Mouse (Mus musculus): Measurements from ENCODE around the gene Olfr90. TPM values are rescaled to one million over a fixed set of nuclear protein-coding genes. Genes with fewer than 3 reads are reported as not detected.
"Not testable (repeated sequence)": the region's sequence is repeated elsewhere in the genome, so short reads cannot be mapped to it uniquely, and the experiment has no call there.

Olfr90 gene
- not detected for total RNA-seq (2021)
- long read RNA-seq, experiment 1, result 0 reads
- long read RNA-seq, experiment 2, result 0 reads

DNA sequence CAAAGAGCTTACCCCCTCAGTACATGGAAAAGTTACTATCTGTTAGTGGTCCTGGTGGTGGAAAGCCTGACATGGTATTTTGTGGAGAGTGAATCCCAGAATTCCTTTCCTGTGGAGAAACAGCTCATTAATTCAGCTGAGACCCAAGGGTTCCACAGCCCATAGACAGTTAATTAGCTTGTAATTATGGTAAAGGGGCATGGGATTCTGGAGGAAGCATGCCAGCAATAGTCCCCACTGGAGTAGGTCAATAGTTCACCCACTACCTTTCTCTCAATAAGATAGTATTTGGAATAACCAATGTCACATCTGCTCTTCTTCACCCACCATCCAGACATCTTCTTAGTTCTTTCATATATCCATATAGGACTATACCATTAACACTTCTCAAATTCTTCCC, at the start of gene Olfr90:
Olfr90 (minus strand) TSS at position 101 of the 400 bp plus-strand sequence.
- no peak for DNase-seq (ENCODE audit: low spot score in 2 of 2)

DNA sequence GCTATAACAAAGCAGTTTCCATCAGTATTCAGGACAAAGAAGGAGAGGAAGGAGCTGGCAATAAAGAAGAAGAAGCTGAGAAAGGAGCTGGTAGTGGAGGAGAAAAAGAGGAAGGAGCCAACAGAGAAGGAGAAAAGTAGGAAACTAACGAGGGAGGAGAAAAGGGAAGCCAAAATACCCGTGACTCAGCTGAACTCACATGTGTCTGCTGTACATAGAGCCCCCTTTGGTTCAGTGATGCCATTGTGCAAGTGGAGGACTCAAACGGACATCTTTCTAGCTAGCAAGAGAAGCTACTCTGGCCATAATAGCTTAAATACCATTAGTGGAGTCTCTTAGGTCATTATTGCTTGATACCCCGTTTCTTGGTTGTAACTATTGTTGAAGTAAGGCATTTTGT, 43.1 kb upstream of the Olfr90 start:
- not testable (repeated sequence) for DNase-seq (ENCODE audit: low spot score in 2 of 2)

DNA sequence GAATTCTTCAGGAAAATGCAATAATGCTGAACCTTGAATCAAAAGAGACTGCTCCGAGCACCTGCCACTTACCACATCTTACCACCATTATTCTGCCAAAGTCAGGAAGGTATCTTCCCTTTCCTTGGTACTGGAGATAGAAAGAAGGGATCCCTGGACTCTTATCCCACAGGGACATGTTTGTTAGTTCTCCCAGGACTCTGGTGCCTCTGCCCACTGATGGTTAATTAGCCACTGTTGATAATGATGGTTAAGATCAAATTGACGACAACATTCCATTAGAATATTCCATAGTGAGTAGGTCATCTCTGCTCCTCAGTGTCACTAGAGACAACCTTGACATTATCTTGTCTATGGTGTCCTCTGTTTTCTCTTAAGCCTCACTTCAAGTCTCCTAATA, 31.7 kb upstream of the Olfr90 start, which contains the start of gene Olfr92:
Olfr92 (minus strand) TSS at position 101 of the 400 bp plus-strand sequence.
- no peak for DNase-seq (ENCODE audit: low spot score in 2 of 2)

DNA sequence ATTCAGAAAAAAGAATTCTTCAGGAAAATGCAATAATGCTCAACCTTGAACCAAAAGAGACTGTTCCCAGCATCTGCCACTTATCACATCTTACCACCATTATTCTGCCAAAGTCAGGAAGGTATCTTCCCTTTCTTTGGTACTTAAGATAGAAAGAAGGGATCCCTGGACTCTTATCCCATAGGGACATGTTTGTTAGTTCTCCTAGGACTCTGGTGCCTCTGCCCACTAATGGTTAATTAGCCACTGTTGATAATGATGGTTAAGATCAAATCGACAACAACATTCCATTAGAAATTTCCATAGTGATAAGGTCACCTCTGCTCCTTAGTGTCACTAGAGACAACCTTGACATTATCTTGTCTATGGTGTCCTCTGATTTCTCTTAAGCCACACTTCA, 9.9 kb upstream of the Olfr90 start, which contains the start of gene Olfr91:
Olfr91 (minus strand) TSS at position 101 of the 400 bp plus-strand sequence.
- DNase-seq (ENCODE audit: low spot score in 2 of 2), result no peak

DNA sequence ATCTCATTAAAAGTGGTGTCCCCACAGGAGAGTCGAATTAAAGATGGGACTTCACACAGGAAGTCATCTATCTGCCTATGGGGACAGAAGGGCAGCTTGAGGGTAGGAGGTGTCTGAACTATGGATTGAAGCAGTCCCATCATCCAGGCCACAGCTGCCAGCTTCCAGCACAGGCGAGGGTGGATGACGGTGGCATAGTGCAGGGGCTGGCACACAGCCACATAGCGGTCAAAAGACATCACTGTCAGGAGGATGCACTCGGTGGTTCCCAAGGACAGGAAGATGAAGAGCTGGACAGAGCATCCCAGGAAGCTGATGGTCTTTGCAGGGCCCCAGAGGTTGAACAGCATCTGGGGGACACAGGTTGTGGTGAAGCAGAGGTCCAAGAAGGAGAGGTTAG, 5.0 kb upstream of the Olfr90 start:
- DNase-seq (ENCODE audit: low spot score in 2 of 2), result no peak

DNA sequence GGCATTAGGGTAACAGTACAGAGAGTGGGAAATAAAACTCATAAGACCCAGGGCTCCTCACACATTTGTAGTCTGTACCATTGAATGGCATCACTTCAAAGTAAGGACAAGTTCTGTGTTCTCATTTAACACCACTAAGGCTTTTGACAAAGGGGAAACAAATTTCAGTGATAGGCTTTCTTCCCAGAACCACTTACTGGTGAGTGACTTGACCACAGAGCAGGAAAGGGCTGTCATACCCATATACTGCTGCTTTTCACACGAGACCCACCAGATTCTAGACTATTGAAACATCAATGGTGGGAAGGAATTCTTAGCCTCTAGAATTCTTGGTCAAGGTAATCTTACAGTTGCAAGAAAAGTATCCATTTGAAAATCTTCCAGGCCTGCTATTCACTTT, 3.9 kb upstream of the Olfr90 start:
- no peak for DNase-seq (ENCODE audit: low spot score in 2 of 2)

DNA sequence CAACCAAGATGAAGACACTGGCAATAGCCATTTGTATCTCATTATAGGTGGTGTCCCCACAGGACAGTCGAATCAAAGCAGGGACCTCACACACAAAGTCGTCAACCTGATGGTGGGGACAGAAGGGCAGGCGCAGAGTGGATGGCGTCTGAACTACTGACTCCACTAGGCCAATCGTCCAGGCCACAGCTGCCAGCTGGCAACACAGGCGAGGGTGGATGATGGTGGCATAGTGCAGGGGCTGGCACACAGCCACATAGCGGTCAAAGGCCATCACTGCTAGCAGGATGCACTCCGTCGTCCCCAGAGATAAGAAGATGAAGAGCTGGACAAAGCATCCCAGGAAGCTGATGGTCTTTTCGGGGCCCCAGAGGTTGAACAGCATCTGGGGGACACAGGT, 2.8 kb downstream of the Olfr90 start:
- DNase-seq (ENCODE audit: low spot score in 2 of 2), result no peak

DNA sequence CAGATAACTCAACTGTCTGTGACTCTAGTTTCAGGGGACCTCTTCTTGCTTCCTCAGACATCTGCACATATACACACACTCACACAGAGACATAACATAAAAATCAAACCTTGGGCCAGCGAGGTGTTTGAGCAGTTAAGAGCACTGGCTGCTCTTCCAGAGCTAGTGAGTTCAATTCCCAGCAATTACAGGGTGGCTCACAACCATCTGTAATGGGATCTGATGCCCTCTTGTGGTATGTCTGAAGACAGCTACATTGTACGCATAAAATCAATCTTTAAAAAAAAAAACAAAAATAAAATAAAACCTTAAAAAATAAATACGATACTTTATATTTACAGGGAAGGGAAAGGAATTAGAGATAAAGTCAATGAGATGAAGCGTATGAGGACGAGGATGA, 3.7 kb downstream of the Olfr90 start:
- DNase-seq (ENCODE audit: low spot score in 2 of 2), result no peak

DNA sequence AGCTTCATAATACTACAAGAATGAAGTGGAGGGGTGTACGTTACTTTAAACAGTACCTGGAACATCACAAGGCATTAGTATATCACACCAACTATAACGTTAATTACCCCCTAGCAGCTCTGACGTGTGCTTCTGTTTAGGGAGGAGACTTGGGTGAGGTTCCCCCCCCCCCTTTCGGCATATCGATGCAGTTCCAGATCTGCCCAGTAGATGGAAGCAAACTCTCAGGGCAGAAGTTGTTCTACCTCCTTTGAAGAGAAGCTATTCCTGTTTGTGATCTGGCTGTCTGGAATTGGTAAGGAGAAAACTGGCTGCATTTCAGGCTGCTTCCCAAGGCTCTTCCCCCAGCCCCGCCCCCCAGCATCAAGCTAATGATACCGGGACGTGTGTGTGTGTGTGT, 5.0 kb downstream of the Olfr90 start:
- DNase-seq (ENCODE audit: low spot score in 2 of 2), result peak in 1 of 2 experiments; percentile 70

DNA sequence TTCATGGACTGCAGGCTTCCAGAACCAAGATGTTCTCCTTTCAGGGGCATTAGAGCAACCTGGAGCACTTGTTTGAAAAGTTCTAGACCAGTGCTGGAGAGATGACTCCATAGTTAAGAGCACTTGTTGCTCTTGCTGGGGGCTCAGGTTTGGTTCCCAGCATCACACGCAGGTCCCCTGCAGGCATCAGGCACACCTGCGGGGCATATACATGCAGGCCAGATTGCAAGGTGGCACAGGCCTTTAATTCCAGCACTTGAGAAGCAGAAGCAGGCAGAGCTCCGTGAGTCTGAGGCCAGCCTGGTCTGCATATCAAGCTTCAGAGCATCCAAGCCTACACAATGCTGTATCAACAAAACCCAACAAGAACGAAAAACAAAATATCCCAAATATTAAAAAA, 6.6 kb downstream of the Olfr90 start:
- no peak for DNase-seq (ENCODE audit: low spot score in 2 of 2)

DNA sequence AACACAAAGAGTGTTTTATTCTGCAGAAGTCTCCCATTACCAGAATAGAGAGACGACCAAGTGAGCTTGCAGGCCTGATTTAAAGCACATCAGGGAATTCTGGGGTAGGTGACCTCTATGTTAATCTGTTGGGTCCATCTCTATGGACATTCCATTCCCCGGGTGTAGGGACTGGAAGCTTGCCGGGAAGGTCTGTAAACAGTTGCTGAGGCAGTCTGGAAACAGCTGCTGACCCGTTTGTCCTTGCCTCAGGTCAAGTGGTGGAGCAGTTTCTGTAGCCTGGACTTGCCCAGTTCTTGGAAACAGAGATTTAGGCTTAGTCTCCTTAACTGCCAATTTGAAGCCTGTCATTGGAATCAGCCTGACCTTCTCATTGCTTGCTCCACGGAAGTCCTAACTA, 8.2 kb downstream of the Olfr90 start:
- no peak for DNase-seq (ENCODE audit: low spot score in 2 of 2)

DNA sequence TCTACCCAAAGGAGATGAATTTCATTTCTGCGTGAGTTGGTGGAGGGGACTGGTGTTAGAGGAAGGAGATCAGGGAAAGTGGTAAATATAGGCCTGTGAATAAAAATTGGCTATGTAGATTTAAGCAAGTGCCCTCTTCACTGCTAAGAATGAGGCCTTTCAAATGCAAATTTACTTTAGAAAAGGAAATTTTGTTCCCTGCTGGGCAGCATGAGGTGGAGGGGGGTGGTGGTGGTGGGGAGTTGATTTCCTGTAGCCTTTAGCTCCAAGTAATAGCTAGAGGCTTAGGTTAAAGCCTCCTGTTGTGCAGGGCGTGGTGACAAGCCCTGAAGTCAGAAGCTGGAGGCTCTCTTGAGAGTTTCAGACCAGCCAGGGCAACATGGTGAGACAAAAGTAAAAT, 9.3 kb downstream of the Olfr90 start:
- no peak for DNase-seq (ENCODE audit: low spot score in 2 of 2)

DNA sequence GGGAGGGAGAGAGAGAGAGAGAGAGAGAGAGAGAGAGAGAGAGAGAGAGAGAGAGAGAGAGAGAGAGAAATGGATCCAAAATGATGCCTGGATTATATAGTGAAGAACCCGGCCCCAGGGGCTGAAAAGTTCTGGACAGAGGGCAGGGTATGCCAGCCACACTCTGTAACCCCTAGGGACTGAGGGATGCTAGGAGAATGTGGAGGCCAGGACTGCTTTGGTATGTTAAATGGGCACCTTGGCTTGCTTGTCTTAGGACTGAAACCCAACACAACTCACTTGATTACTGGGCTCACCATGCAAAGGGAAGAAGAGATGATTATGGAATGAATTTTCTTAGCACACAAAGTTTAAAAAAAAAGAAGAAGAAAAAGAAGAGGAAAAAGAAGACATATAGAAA, 10.1 kb downstream of the Olfr90 start:
- no peak for DNase-seq (ENCODE audit: low spot score in 2 of 2)

DNA sequence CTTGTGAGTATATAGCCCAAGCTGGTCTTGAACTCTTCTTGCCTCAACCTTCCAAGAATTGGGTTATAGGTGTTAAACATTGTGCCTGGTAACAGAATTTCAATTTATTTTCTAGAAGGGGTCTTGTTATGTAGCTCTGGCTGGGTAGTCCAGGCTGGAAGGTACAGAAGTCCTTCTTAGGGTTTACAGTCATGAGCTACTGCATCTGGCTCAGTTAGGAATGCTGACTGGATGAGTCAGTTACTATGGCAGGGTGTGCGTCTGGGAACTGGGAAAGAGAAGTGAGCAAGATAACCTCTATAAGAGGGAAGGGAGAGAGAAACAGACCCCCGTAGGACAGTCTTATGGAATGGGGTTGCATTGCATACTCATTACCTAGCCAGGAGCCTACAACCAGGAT, 12.5 kb downstream of the Olfr90 start:
- DNase-seq (ENCODE audit: low spot score in 2 of 2), result no peak

DNA sequence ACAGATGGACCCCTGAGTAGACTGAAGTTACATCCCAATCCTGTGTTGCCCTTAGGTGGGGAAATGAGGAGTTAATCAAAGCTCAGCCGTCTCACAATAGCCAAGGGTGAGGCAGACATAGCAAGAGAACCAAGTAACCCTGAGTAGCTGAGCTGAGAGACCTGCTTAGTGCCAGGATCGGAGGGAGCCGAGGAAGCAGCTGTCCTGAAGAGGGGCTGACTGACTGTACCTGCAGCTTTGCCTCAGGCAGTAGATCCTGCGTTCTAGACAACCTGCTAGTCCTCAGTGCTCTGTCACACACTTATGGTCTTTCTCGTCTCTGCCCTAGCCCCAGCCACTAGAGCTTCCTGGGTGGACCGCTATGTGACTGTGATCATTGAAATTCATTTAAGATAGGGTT, 13.1 kb downstream of the Olfr90 start:
- DNase-seq (ENCODE audit: low spot score in 2 of 2), result no peak

DNA sequence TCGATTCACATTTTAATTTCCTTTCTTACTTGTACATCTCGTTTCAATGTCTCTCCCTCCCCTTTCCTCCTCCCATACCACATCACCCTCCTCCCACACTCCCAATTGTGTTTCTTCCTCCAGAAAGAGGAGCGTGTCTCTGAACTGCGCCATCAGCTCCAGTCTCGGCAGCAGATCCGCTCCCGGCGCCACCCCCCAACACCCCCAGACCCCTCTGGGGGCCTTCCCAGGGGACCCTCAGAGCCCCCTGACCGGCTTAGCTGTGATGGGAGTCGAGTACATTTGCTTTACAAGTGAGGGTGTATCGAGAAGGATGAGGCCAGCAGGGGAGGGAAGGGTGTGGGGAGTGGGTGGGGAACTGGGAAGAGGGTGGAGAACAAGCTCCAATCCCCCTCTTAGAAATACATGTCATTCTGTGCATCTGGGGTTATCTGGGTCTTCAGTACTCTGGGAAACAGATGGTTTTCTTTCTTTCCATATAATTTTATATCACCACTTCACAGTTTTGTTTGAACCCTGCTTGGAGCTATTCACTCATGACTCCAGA, 15.5 kb downstream of the Olfr90 start:
- no peak for DNase-seq (ENCODE audit: low spot score in 2 of 2)

DNA sequence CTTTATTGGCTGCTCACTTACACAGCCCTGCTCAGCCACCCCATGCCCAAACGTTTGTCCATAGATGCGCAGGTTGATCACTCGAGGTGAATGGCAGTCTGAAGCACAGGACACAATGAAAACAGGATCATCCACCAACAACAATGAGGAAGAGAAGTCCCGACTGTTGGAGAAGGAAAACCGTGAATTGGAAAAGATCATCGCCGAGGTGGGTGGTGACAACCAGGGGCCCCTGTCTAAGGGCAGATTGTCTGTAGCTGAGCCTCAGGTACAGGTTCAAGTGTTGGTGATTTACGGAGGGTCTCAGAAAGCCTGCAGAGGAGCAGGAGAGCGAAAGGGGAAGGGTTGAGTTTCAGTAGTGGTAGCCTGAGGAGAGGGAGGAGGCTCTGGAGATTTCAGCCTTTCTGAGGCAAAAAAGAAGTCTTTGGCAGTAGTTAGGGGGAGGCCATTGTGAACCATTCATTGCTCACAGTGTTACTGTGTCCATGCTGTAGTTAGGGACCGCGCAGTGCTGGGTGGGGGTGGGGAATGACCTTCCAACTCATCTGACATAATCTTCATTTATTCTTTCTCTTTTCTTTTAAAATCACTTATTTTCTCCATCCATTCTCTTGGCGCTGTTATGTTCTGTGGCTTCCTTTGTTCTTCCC, 16.1 kb downstream of the Olfr90 start:
- DNase-seq (ENCODE audit: low spot score in 2 of 2), result no peak

DNA sequence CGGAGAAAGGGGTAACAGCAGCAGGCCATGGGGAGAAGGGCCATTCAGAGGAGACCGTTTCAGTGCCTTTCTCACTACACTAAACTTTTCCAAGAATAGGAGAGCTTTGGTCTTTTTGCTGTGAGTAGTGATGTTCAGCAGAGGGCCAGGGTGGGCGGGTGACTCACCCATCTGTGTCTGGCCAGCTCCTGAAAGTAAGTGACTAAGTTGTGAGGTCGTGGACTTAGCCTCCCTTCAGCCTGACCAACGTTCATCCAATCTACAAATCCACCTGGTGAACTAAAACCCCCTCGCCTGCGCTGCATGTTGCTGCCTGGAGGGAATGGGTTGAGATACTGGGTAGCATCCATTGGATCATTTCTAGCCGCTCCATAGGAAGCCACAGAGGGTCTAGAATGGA, 18.2 kb downstream of the Olfr90 start:
- DNase-seq (ENCODE audit: low spot score in 2 of 2), result no peak

DNA sequence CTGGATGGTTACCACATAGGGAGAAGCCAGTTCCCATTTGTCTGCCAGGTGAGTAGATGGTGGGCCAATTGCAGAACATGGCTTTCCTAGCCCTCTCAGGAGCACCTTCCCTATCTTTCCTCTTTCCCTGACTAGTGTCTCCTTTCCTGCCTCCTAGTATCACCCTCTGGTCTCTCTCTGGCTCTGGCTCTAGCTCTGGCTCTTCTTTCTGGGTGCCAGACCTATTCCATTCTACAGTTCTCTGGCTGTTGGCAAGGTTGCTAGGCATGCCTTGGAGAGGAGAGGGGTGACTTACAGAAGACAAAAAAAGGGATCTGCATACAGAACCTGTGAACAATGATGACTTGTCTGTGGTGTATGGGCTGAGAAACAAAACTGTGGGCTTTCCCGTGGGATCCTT, 20.4 kb downstream of the Olfr90 start:
- no peak for DNase-seq (ENCODE audit: low spot score in 2 of 2)

DNA sequence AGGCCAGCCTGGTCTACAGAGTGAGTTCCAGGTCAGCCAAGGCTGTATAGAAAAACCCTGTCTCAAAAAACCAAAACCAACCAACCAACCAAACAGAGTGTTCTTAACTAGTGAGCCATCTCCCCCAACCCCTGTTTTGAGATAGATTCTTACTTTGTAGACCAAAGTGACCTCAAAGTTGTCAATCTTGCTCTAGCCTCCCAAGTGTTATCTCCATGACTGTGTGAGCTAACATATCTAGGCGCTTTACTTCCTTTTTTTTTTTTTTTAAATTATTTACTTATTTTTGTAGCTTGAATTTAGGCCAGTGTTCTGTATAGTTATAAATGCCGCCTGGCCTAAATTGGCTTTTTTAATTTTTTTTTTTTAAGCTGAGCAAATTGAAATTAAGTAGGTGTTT, 22.3 kb downstream of the Olfr90 start:
- no peak for DNase-seq (ENCODE audit: low spot score in 2 of 2)

DNA sequence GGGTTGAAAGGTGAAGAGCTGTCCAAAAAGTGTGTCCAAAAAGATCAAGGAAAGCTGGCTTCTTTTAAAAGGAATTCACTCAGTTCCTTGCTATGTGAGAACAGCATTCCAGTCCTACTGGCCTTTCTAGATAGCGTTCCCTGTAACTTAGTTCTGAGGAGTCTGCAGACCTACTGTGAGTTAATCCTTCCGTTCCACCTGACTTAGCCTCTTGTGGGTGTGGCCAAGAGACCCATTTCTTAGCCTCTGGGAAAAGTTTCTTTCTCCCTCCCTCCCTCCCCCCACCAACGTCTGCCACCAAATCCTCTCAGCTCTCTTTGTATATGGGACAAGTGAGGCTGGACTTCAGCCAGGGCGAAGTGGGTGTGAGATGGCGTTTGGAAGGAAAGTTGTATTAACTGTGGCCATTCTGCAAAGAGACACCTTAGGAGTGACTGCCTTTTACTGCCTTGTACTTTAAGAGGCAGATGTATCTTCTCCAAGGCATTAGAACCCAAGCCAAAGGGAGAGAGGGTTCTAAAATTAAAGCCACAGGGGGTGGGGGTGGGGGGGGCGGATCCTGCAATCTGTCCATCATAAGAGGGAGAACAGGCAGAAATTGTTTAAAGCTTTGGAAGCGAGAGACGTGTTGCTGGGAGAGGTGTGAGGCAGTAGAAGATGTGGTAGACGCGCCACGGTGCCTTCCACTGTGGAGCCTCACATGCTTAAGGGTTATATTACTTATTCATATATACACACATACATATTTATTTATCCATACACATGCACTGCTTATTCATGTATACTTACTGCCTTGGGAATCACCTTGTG, 24.4 kb downstream of the Olfr90 start:
- DNase-seq (ENCODE audit: low spot score in 2 of 2), result no peak

DNA sequence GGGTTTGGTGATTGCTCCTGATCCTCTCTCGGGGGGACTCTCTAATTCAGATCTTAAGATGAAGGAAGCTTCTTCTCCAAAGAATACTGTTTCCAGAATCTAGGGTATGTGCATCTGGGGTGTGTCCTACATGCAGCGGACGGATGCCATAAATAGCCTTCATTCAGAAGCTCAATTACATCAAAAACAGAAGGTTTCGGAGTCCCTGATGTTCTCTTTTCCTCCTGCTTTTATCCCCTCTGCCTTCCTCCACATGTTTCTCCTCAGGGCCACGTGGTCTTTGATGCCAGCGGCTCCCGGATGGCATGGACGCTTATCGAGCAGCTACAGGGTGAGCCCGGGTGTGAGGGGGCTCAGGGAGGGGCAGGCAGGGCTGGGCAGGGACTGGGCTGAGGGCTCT, 25.2 kb downstream of the Olfr90 start:
- DNase-seq (ENCODE audit: low spot score in 2 of 2), result no peak
